Mouse (Mus musculus) kidney, adult 2 months (tissue): ENCODE data around the gene Utrn. TPM values are rescaled to one million over a fixed set of nuclear protein-coding genes. Genes with fewer than 3 reads are reported as not detected.
A peak's percentile ranks its signal among the peaks of the same experiment; 100 is the strongest.

ENCODE experiments used
- DNase-seq: peaks from one replicate; pipeline ENCODE4 v3.0.0; 2021
- H3K27ac ChIP-seq: fragments of 200-500 bp; 2 replicates; pipeline ENCODE4 v1.5.1; 2012; ENCODE audit warnings: low read depth, low read length, control low read depth, inconsistent platforms; ENCODE audit not compliant: insufficient read depth
- H3K27me3 ChIP-seq: fragments of 200-500 bp; replicated peaks from 2 replicates; pipeline ENCODE4 v1.6.1; 2012; ENCODE audit warnings: mild to moderate bottlenecking, moderate library complexity, low read length, inconsistent platforms; ENCODE audit not compliant: control insufficient read depth, insufficient read depth
- H3K36me3 ChIP-seq: fragments of 200-500 bp; 2 replicates; pipeline ENCODE4 v1.6.1; 2012; ENCODE audit warnings: mild to moderate bottlenecking, moderate library complexity, low read length, inconsistent platforms; ENCODE audit not compliant: control insufficient read depth, insufficient read depth
- H3K4me1 ChIP-seq: fragments of 200-500 bp; 2 replicates; pipeline ENCODE4 v1.6.1; 2011; ENCODE audit warnings: low read length; ENCODE audit not compliant: control insufficient read depth, insufficient read depth
- H3K4me3 ChIP-seq: fragments of 200-500 bp; 2 replicates; pipeline ENCODE4 v1.5.1; 2011; ENCODE audit warnings: mild to moderate bottlenecking, low read depth, low read length, control low read depth; ENCODE audit not compliant: insufficient read depth
- CTCF ChIP-seq: fragments of 200-500 bp; conservative IDR thresholded peaks from 2 replicates; pipeline ENCODE4 v1.5.1; 2011; ENCODE audit warnings: low read depth, mild to moderate bottlenecking, control low read depth, low read length, moderate library complexity, mixed read lengths; ENCODE audit not compliant: insufficient read depth, insufficient read length
- POLR2A ChIP-seq: fragments of 200-500 bp; IDR thresholded peaks from one replicate; pipeline ENCODE4 v1.6.1; 2011; ENCODE audit warnings: low read depth, low read length, control low read depth
- WGBS: fragments of 180-500 bp; shearing (Covaris S2); methylation state at CpG from one replicate; pipeline ENCODE4 v1.1.7; 2018; 5-methylcytosine and 5-hydroxymethylcytosine counted together
- polyA plus RNA-seq: library from polyadenylated mRNA; depleted of rRNA; stranded (reverse); fragments of >200 nt; gene quantifications from 2 replicates; pipeline ENCODE4 v1.2.3, GENCODE M21; 2012

Utrn gene
- polyA plus RNA-seq, 1 experiment, result 20.8 TPM

DNA sequence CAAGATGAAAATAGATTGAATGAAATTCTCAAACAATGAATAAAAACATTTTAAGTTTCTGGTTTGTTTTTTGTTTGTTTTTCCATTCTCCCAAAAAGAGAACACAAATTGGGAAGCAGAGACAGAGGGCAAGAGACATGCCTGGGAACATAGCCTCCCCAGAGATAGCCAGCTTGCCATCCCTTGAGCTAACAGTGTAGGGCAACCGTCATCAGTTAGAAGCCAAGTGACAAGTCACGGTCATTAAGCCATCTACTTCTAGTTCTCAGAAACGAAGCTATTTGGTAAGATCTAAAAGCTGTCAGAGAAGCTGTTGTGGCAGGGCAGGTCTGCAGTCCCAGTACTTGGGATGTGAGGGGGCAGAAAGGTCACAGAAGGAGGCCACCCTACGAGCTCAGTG, 44.8 kb downstream of the Utrn start:
- H3K27me3 ChIP-seq, result no peaks in the 10 kb centered on the region
- 70% methylated on average over 4 of the region's 4 CpGs for WGBS
- peaks cover 18% of the 10 kb centered on the region for H3K4me1 ChIP-seq
- no peak overlapping the region for H3K4me3 ChIP-seq
- no peak for TF ChIP-seq POLR2A
- no peak for TF ChIP-seq CTCF
- H3K36me3 ChIP-seq, result no peaks in the 10 kb centered on the region
- no peak for DNase-seq
- H3K27ac ChIP-seq, result no peak overlapping the region

DNA sequence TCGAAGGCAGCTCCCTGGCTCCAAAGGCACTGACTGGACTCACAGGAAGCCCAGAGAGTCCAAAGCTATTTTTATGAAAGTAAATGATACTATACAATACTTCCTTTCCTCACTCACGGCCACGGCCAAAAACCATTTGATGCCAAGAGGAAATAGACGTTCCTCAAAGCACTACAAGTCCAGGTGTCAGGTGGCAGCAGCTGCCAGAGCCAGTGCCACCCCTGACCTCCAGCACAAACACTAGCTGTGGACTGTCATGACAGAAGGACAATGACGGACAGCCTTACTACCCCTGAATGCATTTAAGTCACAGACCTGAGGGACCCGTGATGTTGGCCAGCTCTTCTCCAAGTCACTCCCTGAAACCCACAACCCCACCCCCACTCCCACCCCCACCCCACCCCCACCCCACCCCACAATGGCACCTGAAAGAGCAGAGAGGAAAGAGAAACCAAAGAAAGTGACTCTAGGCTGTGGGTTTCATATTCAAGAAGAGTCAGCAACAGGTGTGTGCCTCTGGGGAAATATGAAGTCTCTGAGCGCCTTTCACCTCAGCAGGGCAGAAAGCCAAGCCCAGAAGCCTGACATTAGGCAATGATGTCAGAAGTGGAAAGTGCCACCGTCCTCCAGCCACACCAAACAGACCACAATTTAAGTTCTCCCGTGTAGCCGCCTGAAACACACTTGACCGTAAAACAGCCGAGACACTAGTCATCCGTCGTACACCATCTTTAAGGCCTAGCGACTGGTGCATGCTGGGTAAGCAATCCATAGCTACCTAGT, 45.5 kb downstream of the Utrn start:
- H3K27me3 ChIP-seq, result no peaks in the 10 kb centered on the region
- DNase-seq, result peak; percentile 28
- no peak for TF ChIP-seq POLR2A
- TF ChIP-seq CTCF, result no peak
- H3K4me1 ChIP-seq, result peaks cover 18% of the 10 kb centered on the region
- H3K27ac ChIP-seq, result 0 out of 2 replicates have a peak overlapping the region, but pooled peaks have one; percentile 12
- WGBS, result 66% methylated on average over 15 of the region's 15 CpGs
- no peaks in the 10 kb centered on the region for H3K36me3 ChIP-seq
- H3K4me3 ChIP-seq, result no peak overlapping the region

DNA sequence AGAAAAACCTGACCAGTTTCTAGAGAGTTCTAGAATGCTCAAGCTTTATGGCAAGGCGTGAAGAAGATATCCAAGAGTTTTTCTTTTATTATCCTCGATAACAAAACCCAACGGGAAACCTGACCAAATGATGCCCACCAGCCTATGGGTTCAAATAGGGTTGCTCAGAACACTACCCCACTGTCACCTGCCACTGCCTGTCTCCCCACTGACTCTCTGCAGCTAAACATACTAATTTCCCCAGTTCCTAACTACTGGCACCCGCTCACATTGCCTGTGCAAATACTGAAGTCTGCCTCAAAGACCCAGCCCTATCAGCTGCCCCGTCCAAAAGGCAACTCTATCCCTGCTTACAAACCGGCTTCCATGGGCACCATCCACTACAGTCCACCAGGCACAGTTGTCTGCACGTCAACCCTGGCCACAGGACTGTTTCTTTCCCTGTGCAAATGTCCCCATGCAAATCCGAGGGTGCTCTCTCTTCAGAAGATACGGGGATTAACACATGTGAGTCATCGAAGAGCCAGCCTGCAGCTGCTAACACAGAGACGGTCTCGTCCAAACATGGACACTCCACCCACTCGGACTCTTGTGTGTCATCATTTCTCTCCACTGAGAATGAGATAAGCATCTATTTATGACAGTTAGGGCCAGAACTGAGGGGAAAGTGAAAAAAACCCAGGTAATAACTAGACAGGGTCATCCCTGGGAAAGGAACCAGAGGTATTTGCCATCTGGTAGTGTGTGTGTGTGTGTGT, 48.0 kb downstream of the Utrn start:
- no peak overlapping the region for H3K27ac ChIP-seq
- DNase-seq, result no peak
- no peak for TF ChIP-seq CTCF
- no peak for TF ChIP-seq POLR2A
- H3K4me1 ChIP-seq, result peaks cover 20% of the 10 kb centered on the region
- H3K36me3 ChIP-seq, result no peaks in the 10 kb centered on the region
- no peaks in the 10 kb centered on the region for H3K27me3 ChIP-seq
- H3K4me3 ChIP-seq, result no peak overlapping the region
- WGBS, result 87% methylated on average over 13 of the region's 13 CpGs

DNA sequence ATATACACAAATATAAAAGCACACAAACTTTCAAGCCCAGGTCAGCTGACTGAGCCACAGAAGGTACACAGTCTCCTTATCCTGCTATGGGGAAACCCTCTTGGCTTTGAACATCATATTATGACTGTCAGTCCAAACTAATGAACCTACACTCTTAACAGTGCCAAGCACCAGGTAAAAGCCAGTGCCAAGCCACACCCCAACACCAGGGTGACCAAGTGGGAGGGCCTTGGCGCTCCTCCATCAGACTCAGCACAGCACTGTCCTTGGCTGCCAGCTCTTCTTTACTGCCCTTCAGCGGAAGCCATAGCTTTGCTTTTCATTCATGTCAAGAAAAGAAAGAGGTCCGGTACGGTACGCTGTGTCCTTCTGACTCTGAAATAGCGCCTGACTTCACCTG, 51.8 kb downstream of the Utrn start:
- TF ChIP-seq POLR2A (no peak), CTCF (0 out of 2 replicates have a peak, but pooled peaks have one; percentile 2)
- no peak overlapping the region for H3K4me3 ChIP-seq
- no peak overlapping the region for H3K27ac ChIP-seq
- WGBS, result 73% methylated on average over 6 of the region's 6 CpGs
- peak; percentile 96 for DNase-seq
- H3K4me1 ChIP-seq, result peaks cover 9% of the 10 kb centered on the region; the same call in 1 of the 2 replicates
- H3K36me3 ChIP-seq, result no peaks in the 10 kb centered on the region
- no peaks in the 10 kb centered on the region for H3K27me3 ChIP-seq

DNA sequence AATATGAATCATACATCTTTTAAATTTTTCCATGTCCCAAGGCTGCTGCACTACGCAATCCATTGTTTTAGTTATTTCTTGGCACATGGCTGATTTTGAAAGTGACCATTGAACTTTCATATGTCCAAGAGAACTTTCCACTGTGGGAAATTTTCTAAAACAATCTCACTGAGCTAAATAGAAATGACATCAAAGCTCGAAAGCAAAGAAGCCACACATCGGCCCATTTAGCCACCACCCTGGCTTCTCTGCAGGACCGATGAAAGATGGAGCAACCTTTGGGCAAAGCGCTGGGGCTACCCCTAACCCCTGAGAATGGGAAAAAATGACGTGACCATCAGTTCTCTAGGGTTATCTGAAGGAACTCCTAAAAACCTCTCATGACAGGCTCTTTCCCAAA, 52.6 kb downstream of the Utrn start:
- Histone ChIP-seq H3K4me3 (no peak overlapping the region), H3K4me1 (peaks cover 9% of the 10 kb centered on the region; the same call in 1 of the 2 replicates), H3K36me3 (no peaks in the 10 kb centered on the region), H3K27ac (peak overlapping the region; percentile 33; the same call in 1 of the 2 replicates), H3K27me3 (no peaks in the 10 kb centered on the region)
- WGBS, result 72% methylated on average over 6 of the region's 6 CpGs
- DNase-seq, result no peak
- TF ChIP-seq CTCF, result no peak
- TF ChIP-seq POLR2A, result no peak

DNA sequence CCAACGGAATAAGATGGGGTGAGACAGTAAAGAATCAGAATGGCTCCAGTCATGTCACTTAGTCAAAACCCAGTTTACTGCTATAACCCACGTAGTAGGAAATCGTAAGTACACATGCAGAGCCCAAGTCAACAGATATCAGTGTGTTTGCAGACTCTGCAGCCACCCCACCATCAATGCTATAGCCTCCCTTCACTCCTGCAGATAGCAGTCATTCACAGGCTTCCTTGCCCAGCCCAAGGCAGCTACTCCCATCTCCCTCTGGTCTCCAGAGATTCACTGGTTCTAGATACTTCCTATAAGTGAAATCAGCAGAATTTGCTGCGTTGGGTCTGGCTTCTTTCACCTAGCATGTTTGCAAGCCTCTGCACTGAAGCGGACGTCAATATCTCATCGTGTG, 54.8 kb downstream of the Utrn start:
- Histone ChIP-seq H3K4me1 (peaks cover 20% of the 10 kb centered on the region; the same call in 1 of the 2 replicates), H3K27ac (no peak overlapping the region)
- 92% methylated on average over 7 of the region's 7 CpGs for WGBS

DNA sequence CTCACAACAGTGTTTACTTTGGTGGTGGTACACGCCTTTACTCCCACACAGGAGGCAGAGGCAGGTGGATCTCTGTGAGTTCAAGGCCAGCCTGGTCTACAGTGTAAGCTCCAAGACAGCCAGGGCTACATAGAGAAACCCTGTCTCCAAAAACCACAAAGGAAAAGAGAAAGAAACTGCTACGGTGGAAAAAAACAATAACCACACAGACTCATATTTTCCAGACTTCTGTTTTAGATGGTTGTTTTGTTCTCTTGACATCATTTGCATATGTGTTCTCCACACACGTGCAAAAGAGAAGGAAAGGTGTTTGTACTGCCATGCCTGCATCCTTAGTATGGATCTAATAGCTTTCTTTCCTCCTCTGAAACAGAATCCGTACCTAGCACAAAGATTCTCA, 55.3 kb downstream of the Utrn start:
- peak overlapping the region; percentile 89 for H3K27ac ChIP-seq
- H3K4me1 ChIP-seq, result peaks cover 20% of the 10 kb centered on the region; the same call in 1 of the 2 replicates
- no peak for TF ChIP-seq POLR2A
- no peak for TF ChIP-seq CTCF
- no peaks in the 10 kb centered on the region for H3K36me3 ChIP-seq
- 84% methylated on average over 4 of the region's 4 CpGs for WGBS
- no peak for DNase-seq
- no peaks in the 10 kb centered on the region for H3K27me3 ChIP-seq
- no peak overlapping the region for H3K4me3 ChIP-seq

More for the DNA sequence above, 54.8 kb downstream of the Utrn start:
- no peaks in the 10 kb centered on the region for H3K27me3 ChIP-seq
- H3K4me3 ChIP-seq, result no peak overlapping the region
- no peak for TF ChIP-seq POLR2A
- no peak for TF ChIP-seq CTCF
- no peaks in the 10 kb centered on the region for H3K36me3 ChIP-seq
- no peak for DNase-seq
